Mouse (Mus musculus) adrenal gland, postnatal 14 days (tissue): ENCODE measurements around the gene Polr3k. TPM values are rescaled to one million over a fixed set of nuclear protein-coding genes. Genes with fewer than 3 reads are reported as not detected.

Source experiments
- DNase-seq: peaks from one replicate; pipeline ENCODE4 v3.0.0; 2021; ENCODE audit warnings: mixed read lengths
- long read RNA-seq, 2 experiments: library from polyadenylated mRNA; stranded (forward); transcript quantifications; one replicate each; pipeline ENCODE4 v2.0.0; 2021
- total RNA-seq: library from RNA; stranded (reverse); gene quantifications from 2 replicates; pipeline ENCODE4 v1.2.3, GENCODE M21; 2021

Gene Polr3k
- total RNA-seq, result 12.7 and 18.2 TPM in 2 replicates
- long read RNA-seq, experiment 1, transcript Polr3k-201 (3 exons, 2,948 nt), result major isoform, 45 of 51 reads
- long read RNA-seq, experiment 1, partial matches to known transcripts, result 6 of 51 reads
- long read RNA-seq, experiment 1, other reads (novel, unspliced or antisense), result 0 of 51 reads
- long read RNA-seq, experiment 2, transcript Polr3k-201 (3 exons, 2,948 nt), result major isoform, 37 of 43 reads
- long read RNA-seq, experiment 2, partial matches to known transcripts, result 6 of 43 reads
- long read RNA-seq, experiment 2, other reads (novel, unspliced or antisense), result 0 of 43 reads

DNA sequence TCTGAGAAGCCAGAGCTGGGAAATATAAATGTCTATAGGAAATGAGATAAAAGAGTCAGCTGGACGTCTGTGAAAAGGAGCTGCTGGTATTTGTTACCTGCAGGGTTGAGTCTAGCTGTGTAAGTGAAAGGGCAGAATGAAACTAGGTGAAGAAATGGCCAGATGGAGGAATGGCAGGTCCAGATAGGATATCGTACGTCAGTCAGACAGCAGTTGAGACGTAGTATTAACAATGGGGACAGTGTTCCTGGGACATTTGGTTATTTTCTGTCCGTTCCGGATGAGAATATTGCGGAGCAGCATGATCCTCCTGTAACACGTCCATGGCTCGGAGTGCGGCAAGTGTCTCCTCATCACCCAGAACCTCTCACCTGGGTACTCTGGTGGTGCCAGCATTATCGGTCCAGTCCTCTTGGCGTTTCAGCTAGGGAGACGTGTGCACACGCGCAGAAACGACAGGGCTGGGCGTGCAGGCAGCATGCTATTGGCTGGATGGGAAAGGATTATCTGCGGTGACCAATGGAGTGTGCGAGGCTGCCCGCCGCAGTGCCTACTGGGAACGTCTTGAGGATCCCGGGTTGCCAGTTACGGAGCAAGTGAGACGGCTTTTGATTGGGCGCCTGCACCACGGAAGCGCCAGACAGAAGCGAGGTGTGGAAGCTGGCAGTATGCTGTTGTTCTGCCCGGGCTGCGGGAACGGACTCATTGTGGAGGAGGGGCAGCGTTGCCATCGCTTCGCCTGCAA is at the start of gene Polr3k:
Gene Polr3k, plus strand, starts transcription at position 547 of the 745 bp plus-strand sequence.
- peak; percentile 96 for DNase-seq

DNA sequence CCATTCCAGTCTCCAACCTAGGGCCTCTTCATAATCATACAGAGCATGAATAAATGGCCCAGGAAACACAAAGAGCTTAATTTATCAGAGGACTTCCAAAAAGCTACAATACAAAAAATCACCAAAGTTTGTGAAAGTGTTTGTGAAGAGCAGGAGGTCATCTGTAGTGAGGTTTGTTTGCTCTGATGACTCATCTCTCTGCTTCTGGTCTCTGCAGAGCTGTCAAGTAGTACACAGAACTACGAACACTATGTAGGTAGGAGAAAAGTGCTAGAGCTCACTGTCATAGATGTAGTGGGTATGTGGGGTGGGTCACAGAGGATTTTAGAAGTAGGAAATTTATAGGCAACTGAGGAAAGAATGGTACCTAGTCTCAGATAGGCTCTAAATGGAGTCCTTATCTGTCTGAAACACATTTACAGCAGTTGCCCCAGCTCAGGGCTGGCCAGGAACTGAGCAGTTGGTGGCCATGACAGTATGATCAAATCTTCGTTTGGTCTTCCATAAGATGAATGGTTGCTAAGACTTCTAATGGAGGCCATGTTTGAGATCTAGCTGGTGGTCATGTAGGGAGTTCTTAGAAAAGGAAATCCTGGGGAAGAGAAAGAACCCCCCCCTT is 35.0 kb upstream of the Polr3k start:
- no peak for DNase-seq

- no peak for DNase-seq
Measured at GRCm38 (mm10) chr2:181832745-181833144, 31.4 kb upstream of the Polr3k start.

GRCm38 (mm10) chr2:181837372-181838292 is 26.5 kb upstream of the Polr3k start, which contains the start of gene Pcmtd2:
Gene Pcmtd2 (plus strand): TSS chr2:181837854.
- DNase-seq, result peak; percentile 96

GRCm38 (mm10) chr2:181838293-181838680 is 25.9 kb upstream of the Polr3k start:
- peak; percentile 6 for DNase-seq

DNA sequence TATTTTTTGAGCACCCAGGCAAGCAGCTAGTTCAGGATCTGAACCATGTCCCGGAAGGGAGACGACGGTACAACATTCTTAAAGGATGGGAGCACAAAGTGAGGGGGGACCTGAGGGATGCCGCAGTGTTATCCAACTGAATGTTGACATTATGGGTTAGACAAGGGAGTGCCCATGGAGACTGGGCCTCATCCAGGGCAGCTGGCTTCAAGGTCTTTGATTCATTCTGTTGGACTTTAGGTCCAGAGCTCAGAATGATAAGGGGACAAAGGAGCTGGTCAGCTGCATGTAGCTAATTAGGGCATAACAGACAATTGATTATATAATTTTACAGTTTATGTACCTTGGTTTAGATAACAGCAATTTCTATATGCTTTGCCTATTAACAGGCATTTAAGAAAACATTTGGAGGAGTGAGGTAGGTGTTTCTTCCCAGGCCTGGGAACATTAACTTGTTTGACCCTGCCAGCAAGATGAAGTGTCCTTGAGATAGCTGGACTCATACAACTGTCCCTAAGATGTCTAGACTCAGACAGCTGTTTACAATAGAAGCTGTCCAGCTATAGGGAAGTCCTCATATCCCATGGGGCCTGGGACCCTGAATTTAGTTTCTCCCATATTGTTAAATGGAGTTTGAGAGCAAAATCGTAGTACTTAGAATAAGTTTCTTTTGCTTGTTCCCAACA is 18.3 kb upstream of the Polr3k start:
- DNase-seq, result peak; percentile 4

DNA sequence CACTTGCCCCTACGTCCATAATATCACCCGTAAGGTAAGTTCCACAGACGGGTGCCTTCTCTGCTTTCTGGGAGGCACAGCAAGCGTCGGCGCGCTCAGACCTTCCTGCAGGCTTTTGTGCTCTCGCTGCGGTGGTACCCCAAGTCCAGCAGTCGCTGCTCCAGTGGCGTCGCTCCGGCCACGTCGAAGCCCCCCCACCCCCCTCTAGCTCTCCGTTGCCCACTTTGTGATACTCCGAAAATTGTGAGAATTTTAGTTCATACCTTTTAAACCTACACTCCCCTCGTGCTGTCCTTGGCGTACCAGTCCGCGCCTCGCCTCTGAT is 361 bp downstream of the Polr3k start:
- DNase-seq, result no peak

- DNase-seq, result peak; percentile 77
Measured at GRCm38 (mm10) chr2:181866931-181867330, 2.8 kb downstream of the Polr3k start.

DNA sequence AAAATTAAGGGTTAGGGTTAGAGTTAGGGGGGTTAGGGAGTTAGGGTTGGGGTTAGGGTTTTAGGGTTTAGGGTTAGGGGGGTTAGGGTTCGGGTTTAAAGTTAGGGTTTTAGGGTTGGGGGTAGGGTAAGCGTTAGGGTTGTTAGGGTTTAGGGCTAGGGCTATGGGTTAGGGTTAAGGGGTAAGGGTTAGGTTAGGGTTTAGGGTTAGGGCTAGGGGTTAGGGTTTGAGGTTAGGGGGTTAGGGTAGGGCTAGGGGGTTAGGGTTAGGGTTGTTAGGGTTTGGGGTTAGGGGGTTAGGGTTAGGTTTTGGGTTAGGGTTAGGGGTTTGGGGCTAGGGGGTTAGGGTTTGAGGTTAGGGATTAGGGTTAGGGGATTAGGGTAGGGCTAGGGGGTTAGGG is 6.9 kb downstream of the Polr3k start:
- DNase-seq, result no peak

DNA sequence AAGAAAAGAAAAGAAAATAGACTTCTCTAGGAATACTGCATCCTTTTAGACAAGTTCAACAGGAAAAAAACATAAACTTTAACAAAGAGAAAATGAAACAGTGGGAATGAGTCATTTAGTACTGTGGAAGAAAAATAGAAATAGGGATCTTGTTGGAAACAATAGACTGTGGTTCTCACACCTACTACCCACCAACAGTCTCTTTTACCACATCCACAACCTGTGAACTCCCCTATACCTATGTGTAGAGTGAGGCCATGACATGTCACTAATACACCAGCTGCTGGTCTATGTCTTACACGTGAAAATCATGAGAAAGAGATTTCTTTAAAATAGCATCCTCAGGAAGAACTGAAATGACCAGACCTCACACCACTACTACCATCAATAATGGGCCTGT is 14.8 kb downstream of the Polr3k start:
- DNase-seq, result no peak

- no peak for DNase-seq
Measured at GRCm38 (mm10) chr2:181883022-181883749, 19.0 kb downstream of the Polr3k start.

- DNase-seq, result no peak
Measured at GRCm38 (mm10) chr2:181917861-181918260, 53.7 kb downstream of the Polr3k start.

GRCm38 (mm10) chr2:181918501-181918900 is 54.4 kb downstream of the Polr3k start:
- DNase-seq, result peak; percentile 12

Other genes starting within 250 kb of the Polr3k start
- gene Gm29797, start 207.3 kb upstream of the Polr3k start, total RNA-seq, result not detected in 2 replicates
- 60.4 and 64.6 TPM in 2 replicates for gene Sox18, start 192.7 kb upstream of the Polr3k start, total RNA-seq
- 5.2 and 9.8 TPM in 2 replicates for gene Tcea2, start 184.0 kb upstream of the Polr3k start, total RNA-seq
- 22.4 and 32.1 TPM in 2 replicates for gene Rgs19, start 170.4 kb upstream of the Polr3k start, total RNA-seq
- gene Lkaaear1, start 165.9 kb upstream of the Polr3k start, total RNA-seq, result not detected in 2 replicates
- 1.5 and 2.7 TPM in 2 replicates for gene Oprl1, start 149.3 kb upstream of the Polr3k start, total RNA-seq
- gene Myt1, start 101.0 kb upstream of the Polr3k start, total RNA-seq, result 4.1 and 5.2 TPM in 2 replicates
- gene Pcmtd2, start 26.5 kb upstream of the Polr3k start, total RNA-seq, result 47.6 and 52.4 TPM in 2 replicates
- gene Gm14496, start 126.8 kb downstream of the Polr3k start, total RNA-seq, result not detected in 2 replicates